Mouse (Mus musculus): ENCODE measurements at regions not wholly inside any gene's neighbourhood (a gene's known extent, or its start where the extent isn't known, plus 50 kb on each side); places are given as distances from the start of the nearest gene placed in this dataset.
"Not testable (repeated sequence)": the region's sequence is repeated elsewhere in the genome, so short reads cannot be mapped to it uniquely, and the experiment has no call there.

GRCm38 (mm10) chr6:140816359-140816758 is 87.3 kb downstream of the Gm11077 start:
- DNase-seq: no peak

- no peak for DNase-seq
These were observed 87.7 kb downstream of the Gm11077 start for GRCm38 (mm10) chr6:140816831-140817230.

DNA sequence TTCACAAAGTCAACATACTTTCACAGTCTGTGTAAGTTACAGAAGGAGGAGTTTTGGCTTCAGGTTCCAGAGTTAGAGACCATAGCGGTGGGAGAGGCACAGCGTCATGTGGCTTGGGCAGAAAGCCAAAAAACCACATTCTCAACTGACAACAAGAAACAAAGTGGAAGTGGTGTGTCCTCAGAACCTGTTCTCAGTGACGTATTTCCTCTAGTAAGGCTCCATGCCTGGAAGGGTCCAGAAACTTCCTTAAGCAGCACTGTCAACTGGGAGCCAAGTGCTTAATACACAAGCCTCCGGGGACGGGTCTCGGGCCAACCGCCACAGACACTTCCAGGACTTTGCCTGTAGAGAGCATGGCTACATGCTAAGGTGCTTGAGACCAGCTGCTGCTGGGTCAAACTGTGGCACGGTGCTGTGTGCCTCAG is 90.4 kb downstream of the Gm11077 start:
- DNase-seq: peak; percentile 20

DNA sequence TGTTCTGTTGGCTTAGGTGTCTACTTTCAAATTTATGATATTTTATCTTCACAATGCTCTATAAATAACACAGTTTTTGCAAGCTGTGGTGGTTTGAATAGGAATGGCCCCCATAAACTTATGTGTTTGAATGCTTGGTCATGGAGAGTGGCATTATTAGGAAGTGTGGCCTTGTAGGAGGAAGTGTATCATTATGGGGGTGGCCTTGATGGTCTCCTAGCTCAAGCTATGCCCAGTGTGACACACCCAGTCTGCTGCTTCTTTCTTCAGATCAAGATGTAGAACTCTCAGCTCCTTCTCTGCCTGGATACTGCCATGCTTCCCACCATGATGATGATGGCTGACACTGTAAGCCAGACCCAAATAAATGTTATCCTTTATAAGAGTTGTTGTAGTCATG is 97.4 kb downstream of the Gm11077 start:
- no peak for DNase-seq

- DNase-seq: no peak
These were observed 98.6 kb downstream of the Gm11077 start for GRCm38 (mm10) chr6:140827651-140828050.

DNA sequence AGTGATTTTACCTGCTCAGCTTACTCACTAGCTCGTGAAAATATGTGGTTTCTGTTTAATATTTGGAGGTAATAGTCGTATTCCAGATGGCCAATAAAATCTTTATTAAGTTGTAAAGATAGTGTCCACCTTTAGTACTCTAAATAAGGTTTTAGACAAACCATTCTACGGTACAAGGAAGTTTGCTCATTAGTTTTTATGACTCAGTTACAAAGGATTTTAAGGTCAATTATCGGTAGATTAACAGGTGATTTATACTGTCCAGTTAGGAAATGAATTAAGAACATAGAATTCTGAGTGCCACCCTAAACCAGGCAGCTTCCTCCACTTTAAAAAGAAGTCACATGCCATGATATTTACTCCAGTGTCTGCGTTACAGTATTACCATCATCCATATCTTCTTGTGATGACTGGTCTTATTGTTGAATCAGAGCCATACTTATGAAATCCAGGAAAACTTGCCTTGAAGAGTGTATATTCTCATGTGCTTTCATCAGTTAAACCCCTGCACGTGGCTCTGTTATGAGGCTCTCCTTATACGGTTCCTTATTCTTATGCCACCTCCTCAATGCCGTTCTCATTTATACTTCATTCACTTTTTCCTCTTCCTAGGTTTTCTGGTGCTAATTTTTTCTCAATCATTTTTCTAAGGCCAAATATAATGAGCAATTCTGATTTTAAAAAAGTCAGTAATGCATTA is 114.4 kb downstream of the Gm11077 start:
- DNase-seq: no peak

- DNase-seq: no peak
These were observed 118.1 kb downstream of the Gm11077 start for GRCm38 (mm10) chr6:140847165-140847564.

DNA sequence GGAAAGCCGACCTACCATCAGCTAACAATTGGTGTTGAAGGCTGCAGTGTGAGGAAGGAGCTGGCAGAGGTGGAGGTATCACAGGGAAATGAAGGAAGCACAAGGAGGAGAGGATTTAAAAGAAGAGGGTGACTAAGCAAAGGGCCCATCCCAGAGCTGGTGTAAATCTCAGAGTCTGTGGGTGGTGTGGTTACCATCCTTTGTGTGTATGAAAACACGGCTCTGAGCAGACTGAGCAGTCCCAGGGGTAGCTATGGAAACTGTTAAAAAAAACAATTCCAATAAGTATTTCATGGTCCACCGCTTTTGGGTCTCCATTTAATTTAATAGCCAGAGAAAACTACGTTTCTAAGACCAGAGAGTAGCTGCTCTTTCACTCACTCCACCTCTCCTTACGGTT is 123.3 kb downstream of the Gm11077 start:
- no peak for DNase-seq

- DNase-seq: peak; percentile 66
These were observed 124.4 kb downstream of the Gm11077 start for GRCm38 (mm10) chr6:140853508-140853907.

GRCm38 (mm10) chr6:140854691-140855090 is 125.6 kb downstream of the Gm11077 start:
- peak; percentile 6 for DNase-seq

GRCm38 (mm10) chr6:140856468-140857117 is 127.5 kb downstream of the Gm11077 start:
- DNase-seq: peak; percentile 4

DNA sequence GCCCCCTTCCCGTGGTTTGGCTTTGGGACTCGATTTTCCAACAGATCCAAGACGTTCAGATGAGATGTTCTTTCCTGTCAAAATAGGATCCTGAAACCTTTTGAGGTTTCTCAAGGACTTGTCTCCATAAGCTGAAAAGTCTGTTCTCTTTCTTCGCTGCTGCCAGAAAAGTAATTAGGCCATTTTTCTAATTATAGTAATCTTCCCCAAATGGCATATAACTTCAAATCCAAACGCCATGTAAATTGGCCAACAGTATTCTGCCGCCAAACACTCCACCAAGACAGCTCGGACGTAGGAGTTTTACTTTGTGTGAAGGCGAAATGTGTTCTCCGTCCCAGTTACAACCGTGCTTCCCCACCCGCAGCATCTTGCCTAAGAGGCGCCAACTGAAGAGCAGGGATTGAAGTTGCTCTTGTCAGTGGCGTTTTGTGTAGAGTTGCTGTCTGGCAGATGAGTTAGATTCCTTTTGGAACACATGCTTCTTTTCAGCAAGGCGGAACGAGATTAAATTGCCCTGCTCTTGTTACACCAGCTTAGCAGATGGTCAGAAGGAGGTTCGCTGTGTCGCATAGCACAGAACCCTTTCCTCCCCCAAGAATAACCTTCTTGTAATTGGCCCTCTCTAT is 128.1 kb downstream of the Gm11077 start:
- DNase-seq: peak; percentile 12

DNA sequence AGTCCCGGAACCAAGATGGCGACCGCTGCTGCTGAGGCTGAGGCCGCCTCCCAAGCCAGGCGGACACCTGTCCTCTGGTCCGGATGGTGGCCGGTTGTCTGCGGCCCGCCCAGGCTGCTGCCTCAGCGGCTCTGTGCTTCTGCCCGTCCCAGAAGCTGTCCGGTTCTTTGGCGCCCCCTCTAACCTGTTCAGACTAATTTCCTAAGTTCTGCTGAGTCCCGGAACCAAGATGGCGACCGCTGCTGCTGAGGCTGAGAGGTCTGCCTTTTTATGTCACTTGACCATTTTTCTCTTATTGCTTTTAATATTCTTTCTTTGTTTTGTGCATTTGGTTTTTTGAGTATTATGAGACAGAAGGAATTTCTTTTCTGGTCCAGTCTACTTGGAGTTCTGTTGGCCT is 140.4 kb downstream of the Gm11077 start:
- DNase-seq: not testable (repeated sequence)

DNA sequence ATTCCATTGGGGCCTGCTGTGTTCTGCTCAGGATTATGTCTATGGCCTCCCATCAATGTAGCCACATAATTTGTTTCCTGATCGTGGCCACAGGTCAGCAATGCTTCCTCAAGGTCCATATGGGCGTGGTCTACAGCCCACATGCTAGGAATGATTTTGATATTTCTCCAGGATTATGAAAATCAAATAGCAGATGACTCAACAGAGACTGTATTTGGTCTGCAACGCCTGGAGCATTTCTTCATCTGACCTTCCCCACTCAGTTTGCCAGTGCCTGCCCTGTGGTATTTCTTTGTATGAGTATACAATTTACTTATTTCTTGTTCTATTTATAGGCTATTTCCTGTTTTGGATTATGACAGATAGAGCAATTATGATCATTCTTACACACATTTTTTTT is 145.7 kb downstream of the Gm11077 start:
- no peak for DNase-seq

GRCm38 (mm10) chr6:140883651-140884050 is 154.6 kb downstream of the Gm11077 start:
- no peak for DNase-seq

GRCm38 (mm10) chr6:140888610-140889009 is 159.5 kb downstream of the Gm11077 start:
- DNase-seq: no peak

DNA sequence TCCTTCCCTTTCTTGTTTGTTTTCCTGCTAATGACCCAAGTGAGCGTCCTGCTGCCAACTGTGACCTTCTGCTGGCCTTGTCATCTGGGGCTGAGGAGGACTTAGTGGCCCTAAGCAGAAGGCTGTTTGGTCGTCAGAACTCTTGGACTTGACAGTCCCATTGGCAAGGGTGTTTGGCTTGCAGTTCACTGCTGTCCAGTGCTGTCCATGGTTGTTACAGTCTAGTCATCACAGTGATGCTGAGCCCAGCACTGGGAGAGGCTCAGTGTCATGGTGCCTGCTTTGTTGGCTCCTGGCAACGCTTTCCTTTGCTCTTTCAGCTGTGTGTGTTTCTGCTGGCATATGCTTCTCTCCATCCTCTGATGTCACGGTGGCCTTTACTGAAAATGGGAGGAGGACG is 161.0 kb downstream of the Gm11077 start:
- no peak for DNase-seq

DNA sequence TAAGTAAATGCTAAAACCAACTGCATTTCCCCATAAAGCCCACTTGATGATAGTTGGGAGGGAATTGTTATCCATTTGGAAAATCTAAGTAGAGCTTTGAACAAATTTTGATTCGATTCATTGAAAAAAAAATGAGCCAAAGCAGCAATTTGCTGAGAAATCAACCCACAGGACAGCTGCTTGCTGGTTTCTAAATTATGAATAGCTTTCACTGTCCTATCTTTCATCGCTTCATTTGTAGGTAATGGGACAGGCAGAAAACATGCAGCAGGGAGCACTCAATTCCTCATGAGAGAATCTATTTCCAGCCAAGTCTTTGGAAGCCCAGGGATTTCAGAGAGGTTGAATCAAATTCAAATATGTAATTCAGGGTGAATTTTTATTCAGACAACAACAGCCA is 161.5 kb downstream of the Gm11077 start:
- DNase-seq: no peak

DNA sequence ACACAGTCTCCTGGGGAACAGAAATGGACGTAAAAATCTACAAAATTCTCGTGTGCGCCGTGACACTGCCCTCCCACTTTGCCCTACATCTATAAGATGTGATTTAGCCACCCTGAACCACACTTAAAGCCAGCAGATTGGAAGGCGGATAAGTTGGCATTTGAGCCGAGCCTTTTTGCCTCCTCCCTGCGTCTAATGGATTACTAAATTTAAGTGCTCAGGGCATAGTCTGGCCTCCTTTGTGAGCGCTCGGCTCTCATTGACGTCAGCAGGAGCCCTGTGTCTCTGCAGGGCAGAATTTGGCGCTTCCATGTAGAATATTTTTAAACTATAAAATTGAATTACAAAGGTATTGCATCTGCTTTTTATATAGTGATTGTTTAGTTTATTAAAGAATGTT is 165.4 kb downstream of the Gm11077 start:
- DNase-seq: peak; percentile 59

GRCm38 (mm10) chr6:140895441-140895840 is 166.4 kb downstream of the Gm11077 start:
- no peak for DNase-seq

GRCm38 (mm10) chr6:140897111-140897510 is 168.0 kb downstream of the Gm11077 start:
- DNase-seq: no peak

DNA sequence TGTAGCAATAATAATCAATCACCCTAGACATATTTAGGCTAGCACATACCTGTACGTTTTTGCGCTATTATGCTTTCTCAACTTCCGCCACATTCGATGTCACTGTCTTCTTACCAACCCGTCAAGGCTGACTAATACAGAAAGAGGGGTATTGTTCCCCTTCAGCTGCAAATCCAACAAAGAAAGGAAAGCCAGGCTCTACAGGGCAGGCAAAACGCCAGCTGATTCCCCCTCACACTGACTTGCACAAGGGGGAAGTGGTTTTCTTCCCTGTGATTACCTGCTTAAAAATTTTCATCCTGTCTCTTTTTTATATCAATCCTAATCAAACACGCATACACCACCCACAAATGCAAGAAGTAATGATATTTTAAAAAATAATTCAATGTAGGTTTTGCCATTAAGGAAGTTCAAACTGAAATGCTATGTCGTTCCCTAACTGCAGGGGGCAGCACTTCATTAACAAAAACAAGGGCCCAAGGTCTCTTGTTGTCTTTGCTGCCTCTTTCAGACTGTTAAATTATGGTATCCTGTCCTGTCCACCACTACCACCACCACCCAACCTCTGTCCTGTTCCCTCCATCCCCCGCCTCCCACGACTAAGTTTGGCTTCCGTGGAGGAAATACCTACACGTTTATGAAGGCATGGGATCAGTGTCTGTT is 195.4 kb downstream of the Gm11077 start:
- DNase-seq: peak; percentile 50

- no peak for DNase-seq
These were observed 198.5 kb downstream of the Gm11077 start for GRCm38 (mm10) chr6:140927616-140928015.

GRCm38 (mm10) chr6:140934286-140934685 is 205.2 kb downstream of the Gm11077 start:
- no peak for DNase-seq

Measured in kidney, postnatal 14 days (tissue).